Mouse (Mus musculus) right cerebral cortex, postnatal 10 days (tissue): ENCODE measurements around the gene Gpr18.

Source experiments
- DNase-seq, 2 experiments: peaks; one replicate each; pipeline ENCODE4 v3.0.0; 2021; ENCODE audit warnings: low spot score in 2 of 2

The Gpr18 gene

GRCm38 (mm10) chr14:121949897-121950296 lies 34.3 kb upstream of the Gpr18 start:
- no peak for DNase-seq

- no peak for DNase-seq
These were observed 33.9 kb upstream of the Gpr18 start for GRCm38 (mm10) chr14:121949436-121949835.

- DNase-seq: no peak
These were observed 32.4 kb upstream of the Gpr18 start for GRCm38 (mm10) chr14:121947966-121948365.

GRCm38 (mm10) chr14:121947201-121947760 lies 31.7 kb upstream of the Gpr18 start:
- DNase-seq: no peak

- DNase-seq: no peak
These were observed 31.1 kb upstream of the Gpr18 start for GRCm38 (mm10) chr14:121946728-121947127.

- no peak for DNase-seq
These were observed 30.6 kb upstream of the Gpr18 start for GRCm38 (mm10) chr14:121946131-121946530.

- no peak for DNase-seq
These were observed 24.0 kb upstream of the Gpr18 start for GRCm38 (mm10) chr14:121939582-121939981.

GRCm38 (mm10) chr14:121938256-121939191 lies 22.9 kb upstream of the Gpr18 start:
- peak in 1 of 2 experiments; percentile 17 for DNase-seq

- peak in 1 of 2 experiments; percentile 32 for DNase-seq
These were observed 22.1 kb upstream of the Gpr18 start for GRCm38 (mm10) chr14:121937601-121938255.

- DNase-seq: peak in 1 of 2 experiments; percentile 13
These were observed 21.3 kb upstream of the Gpr18 start for GRCm38 (mm10) chr14:121936856-121937255.

GRCm38 (mm10) chr14:121936356-121936755 lies 20.8 kb upstream of the Gpr18 start:
- DNase-seq: no peak

GRCm38 (mm10) chr14:121934597-121934946 lies 19.0 kb upstream of the Gpr18 start:
- no peak for DNase-seq

- peak in 1 of 2 experiments; percentile 20 for DNase-seq
These were observed 18.5 kb upstream of the Gpr18 start for GRCm38 (mm10) chr14:121933906-121934596.

GRCm38 (mm10) chr14:121932180-121932579 lies 16.6 kb upstream of the Gpr18 start:
- no peak for DNase-seq

- no peak for DNase-seq
These were observed 16.0 kb upstream of the Gpr18 start for GRCm38 (mm10) chr14:121931594-121931993.

- no peak for DNase-seq
These were observed 15.3 kb upstream of the Gpr18 start for GRCm38 (mm10) chr14:121930731-121931383.

- DNase-seq: no peak
These were observed 13.8 kb upstream of the Gpr18 start for GRCm38 (mm10) chr14:121929243-121929951.

- peak in 1 of 2 experiments; percentile 74 for DNase-seq
These were observed 13.0 kb upstream of the Gpr18 start for GRCm38 (mm10) chr14:121928375-121929137.

GRCm38 (mm10) chr14:121927451-121927850 lies 11.9 kb upstream of the Gpr18 start:
- no peak for DNase-seq

- no peak for DNase-seq
These were observed 11.3 kb upstream of the Gpr18 start for GRCm38 (mm10) chr14:121926901-121927300.
